In genomic region chr5:99526797-99527201, GRCm38 (mm10) we compare ENCODE assay signal across 17 mouse cellular contexts.
A peak's percentile ranks its signal among the peaks of the same experiment; 100 is the strongest.
DNase-seq lines count a peak whose midpoint lies in the region; ATAC-seq lines count a peak whose summit lies in the region.
"Had no signal": no experiment of that assay in that cellular context is flagged by ENCODE, and none has a peak within 500 bp of the region (broad histone marks: within the 10 kb centered on the region; RNA-seq: fewer than 3 reads in every experiment).

No protein-coding gene starts in this region.

- H3K27ac ChIP-seq in kidney, embryonic 14.5 days (ENCODE audit: low read depth, low read length), result no peak overlapping the region
- H3K27ac ChIP-seq in midbrain, embryonic 11.5 days (ENCODE audit: low read depth, low read length), result no peak overlapping the region
- no peak overlapping the region for H3K27ac ChIP-seq in midbrain, embryonic 16.5 days (ENCODE audit: low read length)
- H3K27ac ChIP-seq in forebrain, embryonic 16.5 days (ENCODE audit: low read length), result no peak overlapping the region
- H3K27ac ChIP-seq: forebrain, embryonic 10.5 days; hindbrain, embryonic 13.5 days; midbrain, embryonic 12.5 days had no signal

- H3K4me2 ChIP-seq in kidney, embryonic 14.5 days (replicated peaks; ENCODE audit: low read depth, low read length), result no peak overlapping the region
- no peak overlapping the region for H3K4me2 ChIP-seq in midbrain, embryonic 11.5 days
- H3K4me2 ChIP-seq in midbrain, embryonic 16.5 days (ENCODE audit: low read length), result no peak overlapping the region
- H3K4me2 ChIP-seq in forebrain, embryonic 16.5 days (ENCODE audit: low read length), result no peak overlapping the region
- H3K4me2 ChIP-seq: hindbrain, embryonic 13.5 days; midbrain, embryonic 12.5 days had no signal

- H3K9ac ChIP-seq in kidney, embryonic 14.5 days (ENCODE audit: low read depth, low read length), result no peak overlapping the region
- no peak overlapping the region for H3K9ac ChIP-seq in midbrain, embryonic 11.5 days (ENCODE audit: low read length)
- H3K9ac ChIP-seq in midbrain, embryonic 16.5 days (ENCODE audit: low read depth, low read length), result no peak overlapping the region
- H3K9ac ChIP-seq in forebrain, embryonic 16.5 days (replicated peaks; ENCODE audit: low read depth, low read length), result no peak overlapping the region
- H3K9ac ChIP-seq: hindbrain, embryonic 13.5 days; midbrain, embryonic 12.5 days had no signal

- no peak overlapping the region for H3K4me3 ChIP-seq in kidney, embryonic 14.5 days (ENCODE audit: low read length)
- no peak overlapping the region for H3K4me3 ChIP-seq in midbrain, embryonic 11.5 days (ENCODE audit: low read depth, low read length)
- H3K4me3 ChIP-seq in midbrain, embryonic 16.5 days (ENCODE audit: low read depth, low read length), result no peak overlapping the region
- H3K4me3 ChIP-seq in forebrain, embryonic 16.5 days (replicated peaks; ENCODE audit: low read length), result no peak overlapping the region
- H3K4me3 ChIP-seq: forebrain, embryonic 10.5 days; hindbrain, embryonic 13.5 days; midbrain, embryonic 12.5 days; myocyte had no signal

- 64% methylated on average over 7 of the region's 7 CpGs for WGBS in kidney, embryonic 14.5 days
- 79% methylated on average over 7 of the region's 7 CpGs for WGBS in midbrain, embryonic 11.5 days
- WGBS in midbrain, embryonic 16.5 days, result 87% methylated on average over 7 of the region's 7 CpGs
- 89% methylated on average over 7 of the region's 7 CpGs for WGBS in forebrain, embryonic 16.5 days

- no peaks in the 10 kb centered on the region for H3K27me3 ChIP-seq in kidney, embryonic 14.5 days (ENCODE audit: control insufficient read depth, insufficient read depth, low read length)
- H3K27me3 ChIP-seq in midbrain, embryonic 11.5 days (ENCODE audit: control insufficient read depth, insufficient read depth, low read length), result no peaks in the 10 kb centered on the region
- H3K27me3 ChIP-seq in midbrain, embryonic 16.5 days (ENCODE audit: control insufficient read depth, insufficient read depth, low read depth, low read length), result no peaks in the 10 kb centered on the region
- H3K27me3 ChIP-seq in forebrain, embryonic 16.5 days (replicated peaks; ENCODE audit: control insufficient read depth, insufficient read depth, low read length), result 0 out of 2 replicates have a peak, but pooled peaks cover 1% of the 10 kb centered on the region
- H3K27me3 ChIP-seq: hindbrain, embryonic 13.5 days had no signal

- peak; percentile 41 for DNase-seq in kidney, adult 11 months
- DNase-seq in midbrain, embryonic 11.5 days (ENCODE audit: low spot score, missing footprints), result peak; percentile 19
- peak; percentile 12 to 36 for DNase-seq in kidney, postnatal 4 days
- DNase-seq in spleen, postnatal 14 days (ENCODE audit: low spot score in 2 of 2), result no peak
- DNase-seq: cerebellum, adult 9-11 months; gastrocnemius, postnatal 25 days; heart, postnatal 10 days; retina, postnatal 1 day; right cerebral cortex, postnatal 4 days had no signal

- no peaks in the 10 kb centered on the region for H3K9me3 ChIP-seq in kidney, embryonic 14.5 days (ENCODE audit: control insufficient read depth, low read length)
- H3K9me3 ChIP-seq in midbrain, embryonic 11.5 days (ENCODE audit: control insufficient read depth, low read length), result no peaks in the 10 kb centered on the region
- no peaks in the 10 kb centered on the region for H3K9me3 ChIP-seq in midbrain, embryonic 16.5 days (replicated peaks; ENCODE audit: control insufficient read depth, low read length, poor library complexity, severe bottlenecking)
- no peaks in the 10 kb centered on the region for H3K9me3 ChIP-seq in forebrain, embryonic 16.5 days (ENCODE audit: control insufficient read depth, low read length)
- H3K9me3 ChIP-seq: forebrain, embryonic 10.5 days; hindbrain, embryonic 13.5 days; midbrain, embryonic 12.5 days had no signal

- ATAC-seq in kidney, embryonic 14.5 days (ENCODE audit: low FRiP score, low TSS enrichment), result no peak
- no peak for ATAC-seq in midbrain, embryonic 11.5 days (ENCODE audit: low FRiP score)
- ATAC-seq in midbrain, embryonic 16.5 days, result no peak
- ATAC-seq in forebrain, embryonic 16.5 days, result no peak
- ATAC-seq in megakaryocyte progenitor cell, adult 5-6 weeks (replicated peaks; ENCODE audit: poor library complexity), result no peak

- H3K4me1 ChIP-seq in kidney, embryonic 14.5 days (ENCODE audit: control insufficient read depth, insufficient read depth, low read length), result no peaks in the 10 kb centered on the region
- peaks cover 4% of the 10 kb centered on the region; the same call in 1 of the 2 replicates for H3K4me1 ChIP-seq in midbrain, embryonic 11.5 days (ENCODE audit: control insufficient read depth, insufficient read depth, low read length)
- H3K4me1 ChIP-seq in midbrain, embryonic 16.5 days (ENCODE audit: control insufficient read depth, insufficient read depth, low read length), result peaks cover 7% of the 10 kb centered on the region; the same call in 1 of the 2 replicates
- peaks cover 18% of the 10 kb centered on the region for H3K4me1 ChIP-seq in forebrain, embryonic 16.5 days (replicated peaks; ENCODE audit: control insufficient read depth, insufficient read depth, low read length)

- H3K36me3 ChIP-seq in kidney, embryonic 14.5 days (ENCODE audit: control insufficient read depth, insufficient read depth, low read length), result no peaks in the 10 kb centered on the region
- no peaks in the 10 kb centered on the region for H3K36me3 ChIP-seq in midbrain, embryonic 11.5 days (ENCODE audit: control insufficient read depth, insufficient read depth, low read length)
- no peaks in the 10 kb centered on the region for H3K36me3 ChIP-seq in midbrain, embryonic 16.5 days (ENCODE audit: control insufficient read depth, insufficient read depth, low read length)
- no peaks in the 10 kb centered on the region for H3K36me3 ChIP-seq in forebrain, embryonic 16.5 days (ENCODE audit: control insufficient read depth, insufficient read depth)
- H3K36me3 ChIP-seq: forebrain, embryonic 10.5 days; hindbrain, embryonic 13.5 days; midbrain, embryonic 12.5 days had no signal

Comparison
In these comparisons a context has a peak if more than half of its experiments do, and no peak if none do; other contexts are left out.
1. DNase-seq: peak in kidney, adult 11 months (single experiment), midbrain, embryonic 11.5 days (single experiment) and kidney, postnatal 4 days (2 of 2); none in spleen, postnatal 14 days (0 of 2).